Mouse (Mus musculus) heart, postnatal 4 days (tissue): ENCODE results near the gene Hes1. TPM values are rescaled to one million over a fixed set of nuclear protein-coding genes. Genes with fewer than 3 reads are reported as not detected.

Experiments used
- total RNA-seq, 2 experiments: library from RNA; stranded (reverse); gene quantifications; 2 replicates each; pipeline ENCODE4 v1.2.3; 2021

Hes1 gene
- total RNA-seq, 2 experiments from 2014 or later = 44.5 to 54.4 TPM

Other genes starting within 250 kb of the Hes1 start
- gene Cpn2, start 203.1 kb downstream of the Hes1 start, total RNA-seq = not detected
- under 1 TPM; 0.70 to 0.76 TPM for gene Lrrc15, start 218.9 kb downstream of the Hes1 start, total RNA-seq
- under 1 TPM; 0.12 to 0.38 TPM for gene Gp5, start 246.4 kb downstream of the Hes1 start, total RNA-seq